Comparison of ENCODE assay signal across 8 mouse cellular contexts in the genomic region with DNA sequence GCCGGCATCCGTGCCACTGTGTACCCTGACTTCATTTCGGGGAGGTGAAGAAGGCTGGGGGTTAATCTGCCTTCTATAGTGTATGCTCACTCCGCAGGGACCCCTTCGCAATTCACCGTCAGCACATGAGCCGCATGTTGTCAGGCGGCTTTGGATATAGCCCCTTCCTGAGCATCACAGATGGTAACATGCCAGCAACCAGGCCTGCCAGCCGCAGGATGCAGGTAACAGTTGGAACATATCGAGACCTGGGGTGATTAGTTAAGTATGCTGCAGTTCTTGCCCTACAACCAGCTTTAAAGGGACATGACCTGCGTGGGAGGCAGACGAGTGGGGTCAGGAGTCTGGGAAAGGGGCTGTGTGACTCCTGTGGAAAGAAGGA. TPM values are rescaled to one million over a fixed set of nuclear protein-coding genes. Genes with fewer than 3 reads are reported as not detected.
DNase-seq lines count a peak whose midpoint lies in the region; ATAC-seq lines count a peak whose summit lies in the region.

No protein-coding gene starts in this region.

- intact Hi-C loops in heart, postnatal 10 days (cut with DNase I) = loop anchor here (2.0 kb wide), 1 partner anchor 32 kb away; a partner anchor contains a TSS

- DNase-seq in heart, embryonic 10.5 days (ENCODE audit: low spot score) = no peak
- no peak for DNase-seq in heart, postnatal 10 days
- DNase-seq in CD4-positive helper T cell, adult 2 months (ENCODE audit: low read depth, low spot score) = peak; percentile 10
- no peak for DNase-seq in urinary bladder, postnatal 4 days (ENCODE audit: low spot score in 2 of 2)
- DNase-seq in adrenal gland, adult 18-20 months (ENCODE audit: low spot score in 2 of 2) = no peak
- DNase-seq in ovary, postnatal 14 days (ENCODE audit: low spot score) = no peak

- no peaks in the 10 kb centered on the region for H3K27me3 ChIP-seq in heart, embryonic 10.5 days (ENCODE audit: insufficient read depth, poor library complexity, severe bottlenecking)
- H3K27me3 ChIP-seq in embryonic facial prominence, embryonic 15.5 days = no peaks in the 10 kb centered on the region
- H3K27me3 ChIP-seq in liver, embryonic 12.5 days (replicated peaks) = no peaks in the 10 kb centered on the region

- ATAC-seq in embryonic facial prominence, embryonic 15.5 days (ENCODE audit: insufficient number of reproducible peaks, low FRiP score, low TSS enrichment, low read depth) = no peak
- no peak for ATAC-seq in liver, embryonic 12.5 days

- H3K4me3 ChIP-seq in heart, embryonic 10.5 days = peak overlapping the region; percentile 94
- H3K4me3 ChIP-seq in embryonic facial prominence, embryonic 15.5 days (replicated peaks) = peak overlapping the region; percentile 89
- peak overlapping the region; percentile 96 for H3K4me3 ChIP-seq in liver, embryonic 12.5 days

- peak overlapping the region; percentile 94 for H3K27ac ChIP-seq in heart, embryonic 10.5 days
- peak overlapping the region; percentile 96 for H3K27ac ChIP-seq in embryonic facial prominence, embryonic 15.5 days (replicated peaks)
- H3K27ac ChIP-seq in liver, embryonic 12.5 days = peak overlapping the region; percentile 91

- H3K4me2 ChIP-seq in embryonic facial prominence, embryonic 15.5 days (replicated peaks) = peak overlapping the region; percentile 76
- peak overlapping the region; percentile 86 for H3K4me2 ChIP-seq in liver, embryonic 12.5 days

- 54% methylated on average over 12 of the region's 12 CpGs for WGBS in heart, embryonic 10.5 days
- 36% methylated on average over 12 of the region's 12 CpGs for WGBS in embryonic facial prominence, embryonic 15.5 days
- WGBS in liver, embryonic 12.5 days (ENCODE audit: insufficient replicate concordance) = 56% methylated on average over 12 of the region's 12 CpGs

- H3K9me3 ChIP-seq in heart, embryonic 10.5 days = no peaks in the 10 kb centered on the region
- H3K9me3 ChIP-seq in embryonic facial prominence, embryonic 15.5 days (replicated peaks) = no peaks in the 10 kb centered on the region
- H3K9me3 ChIP-seq in liver, embryonic 12.5 days (replicated peaks) = no peaks in the 10 kb centered on the region

- H3K36me3 ChIP-seq in heart, embryonic 10.5 days = peaks cover 46% of the 10 kb centered on the region
- H3K36me3 ChIP-seq in embryonic facial prominence, embryonic 15.5 days = peaks cover 38% of the 10 kb centered on the region
- H3K36me3 ChIP-seq in liver, embryonic 12.5 days = peaks cover 44% of the 10 kb centered on the region

- H3K9ac ChIP-seq in embryonic facial prominence, embryonic 15.5 days = peak overlapping the region; percentile 91
- peak overlapping the region; percentile 97 for H3K9ac ChIP-seq in liver, embryonic 12.5 days

- peaks cover 34% of the 10 kb centered on the region for H3K4me1 ChIP-seq in heart, embryonic 10.5 days
- H3K4me1 ChIP-seq in embryonic facial prominence, embryonic 15.5 days = peaks cover 34% of the 10 kb centered on the region
- peaks cover 36% of the 10 kb centered on the region for H3K4me1 ChIP-seq in liver, embryonic 12.5 days

RNA-seq across cellular contexts. Expression of a gene that starts 1.1 kb away (rescaled TPM):
- 363 and 402 TPM in 2 replicates for polyA plus RNA-seq in heart, embryonic 10.5 days (2016; fragmentation: Nextera tagmentation; extraction: Ambion mirVana)
- 100 to 1,000 TPM; 231 to 236 TPM for total RNA-seq in heart, postnatal 10 days (2021)
- 373 and 388 TPM in 2 replicates for polyA plus RNA-seq in embryonic facial prominence, embryonic 15.5 days (2015; fragmentation: Nextera tagmentation; extraction: Ambion mirVana)
- 178 and 187 TPM in 2 replicates for polyA plus RNA-seq in liver, embryonic 12.5 days (2016; fragmentation: Nextera tagmentation; extraction: Ambion mirVana)
- total RNA-seq in adrenal gland, adult 18-20 months (2021) = 100 to 1,000 TPM; 298 to 321 TPM

RNA-seq across cellular contexts. Expression of a gene that starts 12.4 kb away (rescaled TPM):
- polyA plus RNA-seq in heart, embryonic 10.5 days (2016; fragmentation: Nextera tagmentation; extraction: Ambion mirVana) = 123 and 174 TPM in 2 replicates
- total RNA-seq in heart, postnatal 10 days (2021) = 100 to 1,000 TPM; 516 to 532 TPM
- 355 and 368 TPM in 2 replicates for polyA plus RNA-seq in embryonic facial prominence, embryonic 15.5 days (2015; fragmentation: Nextera tagmentation; extraction: Ambion mirVana)
- 64.5 and 66.7 TPM in 2 replicates for polyA plus RNA-seq in liver, embryonic 12.5 days (2016; fragmentation: Nextera tagmentation; extraction: Ambion mirVana)
- 100 to 1,000 TPM; 770 to 874 TPM for total RNA-seq in adrenal gland, adult 18-20 months (2021)

RNA-seq across cellular contexts. Expression of a gene that starts 20.8 kb away (rescaled TPM):
- 1.2 and 2.8 TPM in 2 replicates for polyA plus RNA-seq in heart, embryonic 10.5 days (2016; fragmentation: Nextera tagmentation; extraction: Ambion mirVana)
- under 1 TPM; 0.72 to 0.84 TPM for total RNA-seq in heart, postnatal 10 days (2021)
- 2.8 and 4.0 TPM in 2 replicates for polyA plus RNA-seq in embryonic facial prominence, embryonic 15.5 days (2015; fragmentation: Nextera tagmentation; extraction: Ambion mirVana)
- polyA plus RNA-seq in liver, embryonic 12.5 days (2016; fragmentation: Nextera tagmentation; extraction: Ambion mirVana) = 0.32 and 0.33 TPM in 2 replicates
- total RNA-seq in adrenal gland, adult 18-20 months (2021) = 1 to 10 TPM; 1.4 to 2.6 TPM

RNA-seq across cellular contexts. Expression of a gene that starts 33.0 kb away (rescaled TPM):
- 173 and 178 TPM in 2 replicates for polyA plus RNA-seq in heart, embryonic 10.5 days (2016; fragmentation: Nextera tagmentation; extraction: Ambion mirVana)
- 100 to 1,000 TPM; 102 to 108 TPM for total RNA-seq in heart, postnatal 10 days (2021)
- 144 and 150 TPM in 2 replicates for polyA plus RNA-seq in embryonic facial prominence, embryonic 15.5 days (2015; fragmentation: Nextera tagmentation; extraction: Ambion mirVana)
- polyA plus RNA-seq in liver, embryonic 12.5 days (2016; fragmentation: Nextera tagmentation; extraction: Ambion mirVana) = 88.7 and 95.2 TPM in 2 replicates
- total RNA-seq in adrenal gland, adult 18-20 months (2021) = 100 to 1,000 TPM; 112 to 141 TPM

RNA-seq across cellular contexts. Expression of a gene that starts 44.3 kb away (rescaled TPM):
- polyA plus RNA-seq in heart, embryonic 10.5 days (2016; fragmentation: Nextera tagmentation; extraction: Ambion mirVana) = 0.05 TPM in 1 of 2 replicates, not detected in the other
- total RNA-seq in heart, postnatal 10 days (2021) = 1 to 10 TPM; 1.2 to 2.1 TPM
- 0.36 and 0.60 TPM in 2 replicates for polyA plus RNA-seq in embryonic facial prominence, embryonic 15.5 days (2015; fragmentation: Nextera tagmentation; extraction: Ambion mirVana)
- polyA plus RNA-seq in liver, embryonic 12.5 days (2016; fragmentation: Nextera tagmentation; extraction: Ambion mirVana) = 0.05 and 0.07 TPM in 2 replicates
- 1 to 10 TPM in 1 of 2 experiments, under 1 TPM in 1; 0.36 to 1.8 TPM for total RNA-seq in adrenal gland, adult 18-20 months (2021)
